ENCODE assay signal across 8 mouse cellular contexts in genomic region chr17:29796787-29797186, GRCm38 (mm10).
A peak's percentile ranks its signal among the peaks of the same experiment; 100 is the strongest.
DNase-seq lines count a peak whose midpoint lies in the region; ATAC-seq and TF ChIP-seq lines count a peak whose summit lies in the region.

No protein-coding gene starts in this region.

- peak; percentile 52 for TF ChIP-seq CTCF in midbrain, postnatal 0 days (IDR thresholded peaks at IDR 0.05)

- H3K4me1 ChIP-seq in hindbrain, embryonic 11.5 days (replicated peaks; ENCODE audit: control insufficient read depth, insufficient read depth, low read length): peaks cover 8% of the 10 kb centered on the region
- peaks cover 52% of the 10 kb centered on the region for H3K4me1 ChIP-seq in hindbrain, embryonic 10.5 days (replicated peaks)
- H3K4me1 ChIP-seq in midbrain, embryonic 14.5 days (ENCODE audit: control insufficient read depth, insufficient read depth, low read length): peaks cover 33% of the 10 kb centered on the region
- H3K4me1 ChIP-seq in midbrain, embryonic 10.5 days: peaks cover 50% of the 10 kb centered on the region
- H3K4me1 ChIP-seq in midbrain, postnatal 0 days (ENCODE audit: insufficient read depth, low read length): peaks cover 10% of the 10 kb centered on the region; the same call in 1 of the 2 replicates

- ATAC-seq in hindbrain, embryonic 11.5 days (ENCODE audit: low FRiP score): no peak
- no peak for ATAC-seq in midbrain, embryonic 14.5 days (ENCODE audit: low FRiP score, low TSS enrichment)
- no peak for ATAC-seq in midbrain, postnatal 0 days (ENCODE audit: low FRiP score)

- intact Hi-C loops in gastrocnemius, postnatal 14 days (cut with DNase I; ENCODE audit: low total_unique reads): loop anchor here (2.0 kb wide), 1 partner anchor 86 kb away; no protein-coding TSS in a partner anchor

- no peak overlapping the region for H3K27ac ChIP-seq in hindbrain, embryonic 11.5 days (ENCODE audit: low read depth, low read length)
- no peak overlapping the region for H3K27ac ChIP-seq in hindbrain, embryonic 10.5 days
- H3K27ac ChIP-seq in midbrain, embryonic 14.5 days (replicated peaks; ENCODE audit: low read depth, low read length): peak overlapping the region; percentile 94; the same call in 1 of the 2 replicates
- no peak overlapping the region for H3K27ac ChIP-seq in midbrain, embryonic 10.5 days (replicated peaks)
- H3K27ac ChIP-seq in midbrain, postnatal 0 days (ENCODE audit: low read depth, low read length): peak overlapping the region; percentile 88; the same call in 1 of the 2 replicates

- WGBS in hindbrain, embryonic 11.5 days: 55% methylated on average over 9 of the region's 9 CpGs
- 56% methylated on average over 9 of the region's 9 CpGs for WGBS in hindbrain, embryonic 10.5 days
- 67% methylated on average over 9 of the region's 9 CpGs for WGBS in midbrain, embryonic 14.5 days
- 59% methylated on average over 9 of the region's 9 CpGs for WGBS in midbrain, embryonic 10.5 days
- WGBS in midbrain, postnatal 0 days: 65% methylated on average over 9 of the region's 9 CpGs

- no peaks in the 10 kb centered on the region for H3K36me3 ChIP-seq in hindbrain, embryonic 11.5 days (ENCODE audit: control insufficient read depth, insufficient read depth, low read length)
- H3K36me3 ChIP-seq in hindbrain, embryonic 10.5 days: no peaks in the 10 kb centered on the region
- no peaks in the 10 kb centered on the region for H3K36me3 ChIP-seq in midbrain, embryonic 14.5 days (ENCODE audit: control insufficient read depth, insufficient read depth, low read length)
- H3K36me3 ChIP-seq in midbrain, embryonic 10.5 days: no peaks in the 10 kb centered on the region
- H3K36me3 ChIP-seq in midbrain, postnatal 0 days (ENCODE audit: insufficient read depth, low read length): no peaks in the 10 kb centered on the region

- H3K4me3 ChIP-seq in hindbrain, embryonic 11.5 days (ENCODE audit: low read depth, low read length): no peak overlapping the region
- H3K4me3 ChIP-seq in hindbrain, embryonic 10.5 days: no peak overlapping the region
- H3K4me3 ChIP-seq in midbrain, embryonic 14.5 days (replicated peaks; ENCODE audit: low read depth, low read length): no peak overlapping the region
- no peak overlapping the region for H3K4me3 ChIP-seq in midbrain, embryonic 10.5 days
- no peak overlapping the region for H3K4me3 ChIP-seq in midbrain, postnatal 0 days (ENCODE audit: low read depth, low read length)

- H3K9ac ChIP-seq in hindbrain, embryonic 11.5 days (ENCODE audit: low read depth, low read length): no peak overlapping the region
- H3K9ac ChIP-seq in midbrain, embryonic 14.5 days (replicated peaks; ENCODE audit: low read length): no peak overlapping the region
- H3K9ac ChIP-seq in midbrain, postnatal 0 days (replicated peaks; ENCODE audit: low read length, poor library complexity, severe bottlenecking): no peak overlapping the region

- H3K27me3 ChIP-seq in hindbrain, embryonic 11.5 days (ENCODE audit: control insufficient read depth, insufficient read depth, low read length): no peaks in the 10 kb centered on the region
- H3K27me3 ChIP-seq in hindbrain, embryonic 10.5 days (ENCODE audit: insufficient read depth, poor library complexity, severe bottlenecking): peaks cover 30% of the 10 kb centered on the region
- H3K27me3 ChIP-seq in midbrain, embryonic 14.5 days (ENCODE audit: control insufficient read depth, insufficient read depth, low read length): no peaks in the 10 kb centered on the region
- H3K27me3 ChIP-seq in midbrain, embryonic 10.5 days (ENCODE audit: low read depth, poor library complexity, severe bottlenecking): peaks cover 28% of the 10 kb centered on the region
- H3K27me3 ChIP-seq in midbrain, postnatal 0 days (ENCODE audit: insufficient read depth, low read length): no peaks in the 10 kb centered on the region

- no peak overlapping the region for H3K4me2 ChIP-seq in hindbrain, embryonic 11.5 days (replicated peaks; ENCODE audit: low read depth, low read length)
- no peak overlapping the region for H3K4me2 ChIP-seq in midbrain, embryonic 14.5 days (ENCODE audit: low read length)
- H3K4me2 ChIP-seq in midbrain, postnatal 0 days (ENCODE audit: low read depth, low read length, poor library complexity, severe bottlenecking): no peak overlapping the region

- peak; percentile 30 for DNase-seq in hindbrain, embryonic 11.5 days (ENCODE audit: low spot score)
- DNase-seq in hindbrain, embryonic 10.5 days (ENCODE audit: low spot score): no peak
- no peak for DNase-seq in midbrain, embryonic 14.5 days
- no peak for DNase-seq in midbrain, embryonic 10.5 days (ENCODE audit: low spot score)
- DNase-seq in ZHBTc4 (ENCODE audit: low read depth, low spot score): peak; percentile 54
- no peak for DNase-seq in midbrain, postnatal 0 days (ENCODE audit: low spot score)
- no peak for DNase-seq in gastrocnemius, postnatal 14 days
- DNase-seq in heart, adult 11 months: no peak

- H3K9me3 ChIP-seq in hindbrain, embryonic 11.5 days (ENCODE audit: control insufficient read depth, low read length): no peaks in the 10 kb centered on the region
- no peaks in the 10 kb centered on the region for H3K9me3 ChIP-seq in hindbrain, embryonic 10.5 days
- H3K9me3 ChIP-seq in midbrain, embryonic 14.5 days (ENCODE audit: control insufficient read depth, low read length): no peaks in the 10 kb centered on the region
- H3K9me3 ChIP-seq in midbrain, embryonic 10.5 days (replicated peaks): no peaks in the 10 kb centered on the region
- no peaks in the 10 kb centered on the region for H3K9me3 ChIP-seq in midbrain, postnatal 0 days (ENCODE audit: low read length)

Comparison
In these comparisons a context has a peak if more than half of its experiments do, and no peak if none do; other contexts are left out.
1. DNase-seq: peak in hindbrain, embryonic 11.5 days (single experiment) and ZHBTc4 (single experiment); none in hindbrain, embryonic 10.5 days (single experiment), midbrain, embryonic 14.5 days (single experiment), midbrain, embryonic 10.5 days (single experiment), midbrain, postnatal 0 days (single experiment), gastrocnemius, postnatal 14 days (single experiment) and heart, adult 11 months (single experiment).
2. H3K27ac ChIP-seq: peak in midbrain, embryonic 14.5 days (single experiment) and midbrain, postnatal 0 days (single experiment); none in hindbrain, embryonic 11.5 days (single experiment), hindbrain, embryonic 10.5 days (single experiment) and midbrain, embryonic 10.5 days (single experiment).